Mouse (Mus musculus): ENCODE data around the gene Ackr1. TPM values are rescaled to one million over a fixed set of nuclear protein-coding genes. Genes with fewer than 3 reads are reported as not detected.

The Ackr1 gene
- total and polyA plus RNA-seq, 2 experiments, result 0.92 to 4.1 TPM

DNA sequence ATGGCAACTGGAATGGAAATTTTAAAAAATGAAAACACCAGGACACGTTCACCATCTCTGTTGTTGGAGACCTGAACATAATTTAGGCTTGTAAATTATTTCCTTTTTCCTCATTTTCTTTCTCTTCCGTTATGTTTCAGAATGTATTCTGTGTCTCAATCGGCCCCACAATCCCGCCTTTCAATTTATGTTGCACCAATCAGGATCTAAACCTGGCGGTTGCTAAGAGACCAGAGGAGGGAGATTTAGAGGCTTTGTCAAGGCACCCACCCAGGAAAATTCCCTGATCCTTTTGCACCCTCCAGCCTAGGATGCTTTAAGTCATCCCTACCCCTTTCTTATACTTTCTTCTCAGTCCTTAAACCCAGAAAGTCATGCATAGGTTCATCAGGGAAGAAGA is 3.8 kb downstream of the Ackr1 start:
- H3K27me3 ChIP-seq (ENCODE audit: control insufficient read depth, insufficient read depth, low read length), result no peaks in the 10 kb centered on the region
- H3K9ac ChIP-seq (ENCODE audit: low read depth, low read length), result no peak overlapping the region
- WGBS, result 77% methylated on average over 5 of the region's 5 CpGs
- no peaks in the 10 kb centered on the region for H3K79me2 ChIP-seq (ENCODE audit: control insufficient read depth, insufficient read depth, low read length)
- no peak overlapping the region for H3K27ac ChIP-seq (replicated peaks; ENCODE audit: insufficient read depth, low read depth, low read length)
- H3K36me3 ChIP-seq (ENCODE audit: control insufficient read depth, insufficient read depth, low read length), result no peaks in the 10 kb centered on the region
- no peak overlapping the region for H3K4me3 ChIP-seq (ENCODE audit: insufficient read depth, low read depth, low read length)
- TF ChIP-seq POLR2A (IDR thresholded peaks at IDR 0.05; ENCODE audit: extremely low read depth, insufficient read depth, low read length) (no peak), CTCF (IDR thresholded peaks at IDR 0.05; ENCODE audit: low read depth, low read length) (no peak)
- no peaks in the 10 kb centered on the region for H3K4me1 ChIP-seq (ENCODE audit: control insufficient read depth, insufficient read depth, low read length)
- no peak for DNase-seq (ENCODE audit: extremely low read depth, low read depth, low spot score)

DNA sequence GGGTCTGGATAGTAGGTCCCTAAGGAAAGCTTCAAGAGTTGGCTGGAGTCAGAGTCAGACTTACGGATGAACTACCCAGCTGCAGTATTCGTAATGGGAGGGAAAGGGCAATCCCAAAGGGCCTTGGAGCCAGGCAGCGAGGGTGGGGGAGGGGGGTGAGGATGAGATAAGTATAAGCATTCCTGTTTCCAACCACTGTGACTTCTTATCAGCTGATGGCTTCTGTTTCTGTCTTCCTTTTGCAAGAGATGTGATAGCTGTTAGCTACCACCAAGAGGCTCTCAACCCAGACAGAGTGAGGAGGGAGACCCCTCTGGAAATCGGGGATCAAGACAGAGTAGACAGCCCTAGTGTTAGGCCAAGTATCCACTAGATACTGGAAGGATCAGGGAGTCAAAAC is 4.4 kb downstream of the Ackr1 start:
- 14% methylated on average over 4 of the region's 4 CpGs for WGBS
- H3K27me3 ChIP-seq (ENCODE audit: control insufficient read depth, insufficient read depth, low read length), result no peaks in the 10 kb centered on the region
- no peaks in the 10 kb centered on the region for H3K4me1 ChIP-seq (ENCODE audit: control insufficient read depth, insufficient read depth, low read length)
- no peak overlapping the region for H3K4me3 ChIP-seq (ENCODE audit: insufficient read depth, low read depth, low read length)
- H3K27ac ChIP-seq (replicated peaks; ENCODE audit: insufficient read depth, low read depth, low read length), result no peak overlapping the region; the same call in 1 of the 2 replicates
- no peak for TF ChIP-seq CTCF (IDR thresholded peaks at IDR 0.05; ENCODE audit: low read depth, low read length)
- TF ChIP-seq POLR2A (IDR thresholded peaks at IDR 0.05; ENCODE audit: extremely low read depth, insufficient read depth, low read length), result no peak
- H3K79me2 ChIP-seq (ENCODE audit: control insufficient read depth, insufficient read depth, low read length), result no peaks in the 10 kb centered on the region
- no peak for DNase-seq (ENCODE audit: extremely low read depth, low read depth, low spot score)
- no peak overlapping the region for H3K9ac ChIP-seq (ENCODE audit: low read depth, low read length)
- no peaks in the 10 kb centered on the region for H3K36me3 ChIP-seq (ENCODE audit: control insufficient read depth, insufficient read depth, low read length)

DNA sequence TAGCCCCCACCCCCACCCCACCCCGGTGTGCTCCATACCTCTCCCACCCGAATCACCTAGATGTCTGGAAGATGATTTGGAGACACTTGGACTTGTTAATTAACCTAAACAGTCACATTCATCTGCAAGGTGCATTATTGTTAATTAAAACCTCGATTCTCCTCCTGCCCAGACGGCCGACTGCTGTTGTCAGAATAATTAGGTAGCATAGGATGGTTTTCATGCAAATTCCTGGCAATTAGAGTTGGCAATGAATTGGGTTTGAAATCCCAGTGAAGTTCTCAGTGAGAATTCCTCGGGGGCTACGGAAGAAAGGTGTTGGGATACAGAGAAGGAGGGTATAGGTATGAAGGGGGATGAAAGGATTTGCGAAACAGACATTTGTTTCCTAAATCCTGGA is 5.1 kb downstream of the Ackr1 start:
- Histone ChIP-seq H3K4me1 (ENCODE audit: control insufficient read depth, insufficient read depth, low read length) (no peaks in the 10 kb centered on the region), H3K27ac (replicated peaks; ENCODE audit: insufficient read depth, low read depth, low read length) (no peak overlapping the region), H3K4me3 (ENCODE audit: insufficient read depth, low read depth, low read length) (no peak overlapping the region), H3K36me3 (ENCODE audit: control insufficient read depth, insufficient read depth, low read length) (no peaks in the 10 kb centered on the region), H3K27me3 (ENCODE audit: control insufficient read depth, insufficient read depth, low read length) (no peaks in the 10 kb centered on the region), H3K79me2 (ENCODE audit: control insufficient read depth, insufficient read depth, low read length) (no peaks in the 10 kb centered on the region), H3K9ac (ENCODE audit: low read depth, low read length) (no peak overlapping the region)
- no peak for DNase-seq (ENCODE audit: extremely low read depth, low read depth, low spot score)
- TF ChIP-seq CTCF (IDR thresholded peaks at IDR 0.05; ENCODE audit: low read depth, low read length) (no peak), POLR2A (IDR thresholded peaks at IDR 0.05; ENCODE audit: extremely low read depth, insufficient read depth, low read length) (no peak)
- 82% methylated on average over 8 of the region's 8 CpGs for WGBS

DNA sequence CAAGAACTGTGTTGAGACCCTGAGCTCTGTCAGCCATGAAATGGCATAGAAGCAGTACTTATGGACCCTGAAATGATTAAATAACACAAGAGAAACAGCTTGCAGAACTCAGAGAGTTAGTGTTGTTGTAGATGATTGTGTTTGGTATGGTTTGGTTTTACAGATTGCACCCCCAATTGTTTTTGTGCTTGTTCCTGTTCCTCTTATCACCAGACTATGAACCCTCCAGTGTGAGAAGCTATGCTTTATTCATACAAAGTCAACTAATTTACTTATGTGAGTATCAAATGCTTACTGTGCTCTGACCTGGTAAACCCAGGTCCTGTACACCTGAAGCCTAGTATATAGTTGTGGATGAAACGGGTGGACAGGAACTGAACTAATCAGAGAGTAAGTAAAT is 7.0 kb downstream of the Ackr1 start:
- no peak for DNase-seq (ENCODE audit: extremely low read depth, low read depth, low spot score)
- no peak overlapping the region for H3K9ac ChIP-seq (ENCODE audit: low read depth, low read length)
- no peaks in the 10 kb centered on the region for H3K27me3 ChIP-seq (ENCODE audit: control insufficient read depth, insufficient read depth, low read length)
- WGBS, result 34% methylated on average over 1 of the region's 1 CpGs
- H3K79me2 ChIP-seq (ENCODE audit: control insufficient read depth, insufficient read depth, low read length), result no peaks in the 10 kb centered on the region
- H3K36me3 ChIP-seq (ENCODE audit: control insufficient read depth, insufficient read depth, low read length), result no peaks in the 10 kb centered on the region
- H3K4me1 ChIP-seq (ENCODE audit: control insufficient read depth, insufficient read depth, low read length), result no peaks in the 10 kb centered on the region
- TF ChIP-seq CTCF (IDR thresholded peaks at IDR 0.05; ENCODE audit: low read depth, low read length), result no peak
- H3K4me3 ChIP-seq (ENCODE audit: insufficient read depth, low read depth, low read length), result no peak overlapping the region
- no peak overlapping the region for H3K27ac ChIP-seq (replicated peaks; ENCODE audit: insufficient read depth, low read depth, low read length)

DNA sequence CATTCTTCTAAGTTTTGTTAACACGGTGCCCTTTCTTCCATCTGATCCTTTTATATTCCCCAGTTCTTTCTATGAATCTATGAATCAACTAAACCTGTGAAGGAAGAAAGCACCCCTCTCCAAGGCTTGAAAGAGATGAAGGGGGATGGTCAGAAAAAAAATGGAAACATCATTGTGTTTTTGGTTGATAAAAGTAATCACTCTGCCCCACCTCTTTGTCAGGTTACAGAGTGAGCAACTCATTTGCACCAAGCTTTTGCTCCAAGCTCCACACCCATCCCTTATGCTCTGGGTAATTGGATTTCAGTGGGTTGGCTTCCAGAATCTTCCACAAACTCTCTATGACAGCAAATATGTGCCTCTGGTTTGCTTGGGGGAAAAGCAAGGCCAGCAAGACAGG is 8.2 kb downstream of the Ackr1 start:
- Histone ChIP-seq H3K27ac (replicated peaks; ENCODE audit: insufficient read depth, low read depth, low read length) (no peak overlapping the region), H3K9ac (ENCODE audit: low read depth, low read length) (no peak overlapping the region), H3K4me1 (ENCODE audit: control insufficient read depth, insufficient read depth, low read length) (no peaks in the 10 kb centered on the region), H3K79me2 (ENCODE audit: control insufficient read depth, insufficient read depth, low read length) (no peaks in the 10 kb centered on the region), H3K36me3 (ENCODE audit: control insufficient read depth, insufficient read depth, low read length) (no peaks in the 10 kb centered on the region), H3K27me3 (ENCODE audit: control insufficient read depth, insufficient read depth, low read length) (no peaks in the 10 kb centered on the region), H3K4me3 (ENCODE audit: insufficient read depth, low read depth, low read length) (no peak overlapping the region)
- 89% methylated on average over 1 of the region's 1 CpGs for WGBS
- DNase-seq (ENCODE audit: extremely low read depth, low read depth, low spot score), result no peak
- TF ChIP-seq POLR2A (IDR thresholded peaks at IDR 0.05; ENCODE audit: extremely low read depth, insufficient read depth, low read length) (no peak), CTCF (IDR thresholded peaks at IDR 0.05; ENCODE audit: low read depth, low read length) (no peak)

DNA sequence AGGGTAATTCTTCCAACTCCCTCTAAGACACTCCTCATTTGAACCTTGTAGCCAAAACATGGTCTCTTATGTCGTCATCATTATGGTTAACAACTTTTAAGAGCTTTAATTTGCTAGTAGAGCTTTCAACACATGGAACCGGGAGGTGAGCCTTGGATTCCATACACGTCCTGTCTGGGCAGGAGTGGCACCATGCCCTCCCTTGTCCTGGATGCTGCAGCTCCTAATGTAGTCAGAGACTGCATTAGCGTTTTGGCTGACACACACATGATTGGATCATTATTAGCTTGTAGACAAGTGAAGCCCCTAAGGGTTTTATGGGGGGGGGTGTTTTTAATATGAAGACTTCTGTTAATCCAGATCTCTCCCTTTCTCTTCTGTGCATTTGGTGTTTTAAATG is 8.6 kb downstream of the Ackr1 start:
- H3K79me2 ChIP-seq (ENCODE audit: control insufficient read depth, insufficient read depth, low read length), result no peaks in the 10 kb centered on the region
- H3K27ac ChIP-seq (replicated peaks; ENCODE audit: insufficient read depth, low read depth, low read length), result no peak overlapping the region
- DNase-seq (ENCODE audit: extremely low read depth, low read depth, low spot score), result no peak
- H3K4me3 ChIP-seq (ENCODE audit: insufficient read depth, low read depth, low read length), result no peak overlapping the region
- H3K36me3 ChIP-seq (ENCODE audit: control insufficient read depth, insufficient read depth, low read length), result no peaks in the 10 kb centered on the region
- WGBS, result 71% methylated on average over 4 of the region's 4 CpGs
- no peak overlapping the region for H3K9ac ChIP-seq (ENCODE audit: low read depth, low read length)
- TF ChIP-seq POLR2A (IDR thresholded peaks at IDR 0.05; ENCODE audit: extremely low read depth, insufficient read depth, low read length), result no peak
- TF ChIP-seq CTCF (IDR thresholded peaks at IDR 0.05; ENCODE audit: low read depth, low read length), result no peak
- H3K27me3 ChIP-seq (ENCODE audit: control insufficient read depth, insufficient read depth, low read length), result no peaks in the 10 kb centered on the region
- no peaks in the 10 kb centered on the region for H3K4me1 ChIP-seq (ENCODE audit: control insufficient read depth, insufficient read depth, low read length)
